Mouse (Mus musculus): Measurements from ENCODE around the gene Fancc. TPM values are rescaled to one million over a fixed set of nuclear protein-coding genes. Genes with fewer than 3 reads are reported as not detected.

The Fancc gene
- total RNA-seq (2014; rRNA removed): 9.3 and 12.2 TPM in 2 replicates
- 7.4 and 8.0 TPM in 2 replicates for polyA plus RNA-seq (2015; fragmentation: Nextera tagmentation; extraction: Ambion mirVana)

GRCm38 (mm10) chr13:63496646-63497582 is at the start of gene Fancc:
Gene Fancc (minus strand): TSS chr13:63497278.
- peak within 1 kb of the TSS; percentile 41 for H3K4me2 ChIP-seq (ENCODE audit: low read depth)
- WGBS: 11% methylated on average over 23 of the region's 23 CpGs
- DNase-seq: peak; percentile 65
- H3K36me3 ChIP-seq (ENCODE audit: insufficient read depth): no peaks in the 10 kb centered on the region
- no peaks in the 10 kb centered on the region for H3K4me1 ChIP-seq (ENCODE audit: insufficient read depth)
- 0 out of 2 replicates have a peak within 1 kb of the TSS, but pooled peaks have one; percentile 2 for H3K9ac ChIP-seq
- no peaks in the 10 kb centered on the region for H3K27me3 ChIP-seq (ENCODE audit: insufficient read depth, low read length)
- ATAC-seq: peak; percentile 83
- no peak for TF ChIP-seq CTCF (IDR thresholded peaks at IDR 0.05; ENCODE audit: low read depth)
- H3K27ac ChIP-seq (ENCODE audit: low read depth, low read length): no peak within 1 kb of the TSS
- H3K9me3 ChIP-seq (ENCODE audit: low read length): no peaks in the 10 kb centered on the region
- peak within 1 kb of the TSS; percentile 7; the same call in 1 of the 2 replicates for H3K4me3 ChIP-seq (ENCODE audit: low read depth, low read length)

- ATAC-seq (peak; percentile 25; the same call in 1 of the 2 replicates), DNase-seq (no peak)
- Histone ChIP-seq H3K4me1 (ENCODE audit: insufficient read depth) (peaks cover 3% of the 10 kb centered on the region; the same call in 1 of the 2 replicates), H3K9me3 (ENCODE audit: low read length) (no peaks in the 10 kb centered on the region), H3K4me3 (ENCODE audit: low read depth, low read length) (no peak overlapping the region), H3K36me3 (ENCODE audit: insufficient read depth) (peaks cover 23% of the 10 kb centered on the region), H3K27me3 (ENCODE audit: insufficient read depth, low read length) (no peaks in the 10 kb centered on the region), H3K4me2 (ENCODE audit: low read depth) (peak overlapping the region; percentile 8; the same call in 1 of the 2 replicates), H3K27ac (ENCODE audit: low read depth, low read length) (no peak overlapping the region), H3K9ac (no peak overlapping the region)
- WGBS: 12% methylated on average over 7 of the region's 7 CpGs
- TF ChIP-seq CTCF (IDR thresholded peaks at IDR 0.05; ENCODE audit: low read depth): no peak
These were observed 48.2 kb upstream of the Fancc start for GRCm38 (mm10) chr13:63545291-63545690.

GRCm38 (mm10) chr13:63544967-63545253 is 47.8 kb upstream of the Fancc start:
- H3K4me3 ChIP-seq (ENCODE audit: low read depth, low read length): no peak overlapping the region
- ATAC-seq (no peak), DNase-seq (no peak)
- no peaks in the 10 kb centered on the region for H3K9me3 ChIP-seq (ENCODE audit: low read length)
- TF ChIP-seq CTCF (IDR thresholded peaks at IDR 0.05; ENCODE audit: low read depth): no peak
- peaks cover 24% of the 10 kb centered on the region for H3K36me3 ChIP-seq (ENCODE audit: insufficient read depth)
- H3K9ac ChIP-seq: no peak overlapping the region
- H3K27me3 ChIP-seq (ENCODE audit: insufficient read depth, low read length): no peaks in the 10 kb centered on the region
- 13% methylated on average over 5 of the region's 5 CpGs for WGBS
- H3K4me1 ChIP-seq (ENCODE audit: insufficient read depth): peaks cover 3% of the 10 kb centered on the region; the same call in 1 of the 2 replicates
- H3K4me2 ChIP-seq (ENCODE audit: low read depth): peak overlapping the region; percentile 8
- H3K27ac ChIP-seq (ENCODE audit: low read depth, low read length): no peak overlapping the region

GRCm38 (mm10) chr13:63544119-63544966 is 47.3 kb upstream of the Fancc start:
- WGBS: 17% methylated on average over 13 of the region's 13 CpGs
- Histone ChIP-seq H3K4me3 (ENCODE audit: low read depth, low read length) (no peak overlapping the region), H3K4me2 (ENCODE audit: low read depth) (peak overlapping the region; percentile 8; the same call in 1 of the 2 replicates), H3K36me3 (ENCODE audit: insufficient read depth) (peaks cover 30% of the 10 kb centered on the region), H3K9ac (no peak overlapping the region), H3K27ac (ENCODE audit: low read depth, low read length) (no peak overlapping the region), H3K4me1 (ENCODE audit: insufficient read depth) (peaks cover 3% of the 10 kb centered on the region; the same call in 1 of the 2 replicates), H3K9me3 (ENCODE audit: low read length) (no peaks in the 10 kb centered on the region), H3K27me3 (ENCODE audit: insufficient read depth, low read length) (no peaks in the 10 kb centered on the region)
- ATAC-seq: no peak
- no peak for DNase-seq
- TF ChIP-seq CTCF (IDR thresholded peaks at IDR 0.05; ENCODE audit: low read depth): no peak

- ATAC-seq: no peak
- no peak for TF ChIP-seq CTCF (IDR thresholded peaks at IDR 0.05; ENCODE audit: low read depth)
- H3K4me2 ChIP-seq (ENCODE audit: low read depth): no peak overlapping the region
These were observed 46.4 kb upstream of the Fancc start for GRCm38 (mm10) chr13:63543459-63543858.

GRCm38 (mm10) chr13:63542796-63543384 is 45.8 kb upstream of the Fancc start:
- Histone ChIP-seq H3K4me2 (ENCODE audit: low read depth) (no peak overlapping the region), H3K27ac (ENCODE audit: low read depth, low read length) (no peak overlapping the region), H3K9me3 (ENCODE audit: low read length) (no peaks in the 10 kb centered on the region), H3K4me1 (ENCODE audit: insufficient read depth) (peaks cover 3% of the 10 kb centered on the region; the same call in 1 of the 2 replicates), H3K27me3 (ENCODE audit: insufficient read depth, low read length) (no peaks in the 10 kb centered on the region), H3K9ac (no peak overlapping the region), H3K4me3 (ENCODE audit: low read depth, low read length) (no peak overlapping the region), H3K36me3 (ENCODE audit: insufficient read depth) (peaks cover 45% of the 10 kb centered on the region)
- no peak for TF ChIP-seq CTCF (IDR thresholded peaks at IDR 0.05; ENCODE audit: low read depth)
- 20% methylated on average over 3 of the region's 3 CpGs for WGBS
- ATAC-seq: no peak
- DNase-seq: no peak

More at GRCm38 (mm10) chr13:63543459-63543858, 46.4 kb upstream of the Fancc start:
- no peak for DNase-seq
- Histone ChIP-seq H3K4me1 (ENCODE audit: insufficient read depth) (peaks cover 3% of the 10 kb centered on the region; the same call in 1 of the 2 replicates), H3K27me3 (ENCODE audit: insufficient read depth, low read length) (no peaks in the 10 kb centered on the region), H3K9me3 (ENCODE audit: low read length) (no peaks in the 10 kb centered on the region), H3K9ac (no peak overlapping the region), H3K4me3 (ENCODE audit: low read depth, low read length) (no peak overlapping the region), H3K36me3 (ENCODE audit: insufficient read depth) (peaks cover 39% of the 10 kb centered on the region), H3K27ac (ENCODE audit: low read depth, low read length) (no peak overlapping the region)
- WGBS: 24% methylated on average over 6 of the region's 6 CpGs
